Mouse (Mus musculus): ENCODE measurements around the gene Bcorl1.

- TF ChIP-seq CTCF (IDR thresholded peaks at IDR 0.05; ENCODE audit: extremely low read depth, insufficient read depth, insufficient read length, insufficient replicate concordance) (no peak), POLR2A (IDR thresholded peaks at IDR 0.05; ENCODE audit: low read depth, low read length) (no peak)
Observed at GRCm38 (mm10) chrX:48435477-48435900, 94.3 kb downstream of the Bcorl1 start.
